Mouse (Mus musculus) MEL (cell line): ENCODE measurements around the gene N4bp2l2. TPM values are rescaled to one million over a fixed set of nuclear protein-coding genes. Genes with fewer than 3 reads are reported as not detected.

Experiments
- DNase-seq: peaks from one replicate; pipeline ENCODE4 v3.0.0; 2011; ENCODE audit warnings: low read depth, low spot score
- H3K27ac ChIP-seq: 2 replicates; pipeline ENCODE4 v1.5.1; 2012; ENCODE audit warnings: low read depth, mild to moderate bottlenecking, control low read depth, low read length, moderate library complexity; ENCODE audit not compliant: control insufficient read depth
- H3K27me3 ChIP-seq, 2 experiments: fragments of 150-350 bp in 1 of 2; sonication (generic) in 1 of 2; 2 replicates each; pipeline ENCODE4 v1.6.1; 2012; ENCODE audit warnings: low read length in 2 of 2, mild to moderate bottlenecking in 2 of 2, improper control_type of control experiment in 1 of 2, moderate library complexity in 1 of 2; ENCODE audit not compliant: insufficient read depth in 2 of 2, control insufficient read depth in 1 of 2
- H3K36me3 ChIP-seq, 2 experiments: 2 replicates each; pipeline ENCODE4 v1.6.1; 2012 to 2014; ENCODE audit warnings: low read length in 2 of 2, improper control_type of control experiment in 1 of 2, inconsistent platforms in 1 of 2, mild to moderate bottlenecking in 1 of 2; ENCODE audit not compliant: insufficient read depth in 2 of 2, control insufficient read depth in 1 of 2
- H3K4me1 ChIP-seq, 2 experiments: fragments of 150-350 bp in 1 of 2; sonication (generic) in 1 of 2; 2 replicates each; pipeline ENCODE4 v1.6.1; 2012; ENCODE audit warnings: low read length in 2 of 2, improper control_type of control experiment in 1 of 2, mild to moderate bottlenecking in 1 of 2; ENCODE audit not compliant: insufficient read depth in 2 of 2, control insufficient read depth in 1 of 2
- H3K4me3 ChIP-seq, 2 experiments: fragments of 150-350 bp in 1 of 2; sonication (generic) in 1 of 2; 2 replicates each; pipeline ENCODE4 v1.5.1; 2012; ENCODE audit warnings: low read depth in 2 of 2, low read length in 2 of 2, mild to moderate bottlenecking in 2 of 2, moderate library complexity in 2 of 2, control low read depth in 1 of 2, improper control_type of control experiment in 1 of 2; ENCODE audit not compliant: control insufficient read depth in 1 of 2, insufficient read depth in 1 of 2
- H3K79me2 ChIP-seq: 2 replicates; pipeline ENCODE4 v1.6.1; 2012; ENCODE audit warnings: mild to moderate bottlenecking, low read length, moderate library complexity; ENCODE audit not compliant: control insufficient read depth, poor library complexity, insufficient read depth
- H3K9ac ChIP-seq: 2 replicates; pipeline ENCODE4 v1.6.1; 2012; ENCODE audit warnings: low read depth, mild to moderate bottlenecking, control low read depth, low read length, moderate library complexity; ENCODE audit not compliant: control insufficient read depth, poor library complexity, severe bottlenecking
- H3K9me3 ChIP-seq: fragments of 150-350 bp; sonication (generic); replicated peaks from 2 replicates; pipeline ENCODE4 v1.6.1; 2012; ENCODE audit warnings: mild to moderate bottlenecking, low read length, improper control_type of control experiment, moderate library complexity; ENCODE audit not compliant: insufficient read depth
- CTCF ChIP-seq, 3 experiments: IDR thresholded peaks in 2 of 3; conservative IDR thresholded peaks in 1 of 3; 2 replicates each; pipeline ENCODE4 v1.5.1; 2011 to 2012; ENCODE audit warnings: low read length in 3 of 3, low read depth in 2 of 3, mild to moderate bottlenecking in 2 of 3, improper control_type of control experiment in 1 of 3, inconsistent platforms in 1 of 3, mixed read lengths in 1 of 3, moderate library complexity in 1 of 3; ENCODE audit not compliant: control insufficient read depth in 1 of 3, insufficient read depth in 1 of 3, poor library complexity in 1 of 3, severe bottlenecking in 1 of 3
- E2F4 ChIP-seq: IDR thresholded peaks from 2 replicates; pipeline ENCODE4 v1.6.1; 2011; ENCODE audit warnings: low read depth, low read length, improper control_type of control experiment, borderline replicate concordance
- ELF1 ChIP-seq: IDR thresholded peaks from 2 replicates; pipeline ENCODE4 v1.6.1; 2014; ENCODE audit warnings: low read depth, mild to moderate bottlenecking, inconsistent platforms, low read length, improper control_type of control experiment, moderate library complexity
- EP300 ChIP-seq, 2 experiments: IDR thresholded peaks; 2 replicates each; pipeline ENCODE4 v1.6.1; 2011; ENCODE audit warnings: improper control_type of control experiment in 2 of 2, low read length in 2 of 2, low read depth in 1 of 2, mild to moderate bottlenecking in 1 of 2
- GABPA ChIP-seq: IDR thresholded peaks from 2 replicates; pipeline ENCODE4 v1.6.1; 2012; ENCODE audit warnings: low read depth, mild to moderate bottlenecking, inconsistent platforms, low read length, improper control_type of control experiment, moderate library complexity
- GATA1 ChIP-seq: IDR thresholded peaks from 2 replicates; pipeline ENCODE4 v1.6.1; 2011; ENCODE audit warnings: low read depth, low read length, improper control_type of control experiment
- HCFC1 ChIP-seq: IDR thresholded peaks from 2 replicates; pipeline ENCODE4 v1.6.1; 2012; ENCODE audit warnings: low read depth, mild to moderate bottlenecking, inconsistent platforms, low read length, improper control_type of control experiment, moderate library complexity
- JUND ChIP-seq: IDR thresholded peaks from 2 replicates; pipeline ENCODE4 v1.6.1; 2011; ENCODE audit warnings: low read depth, mild to moderate bottlenecking, improper control_type of control experiment, low read length
- MAFK ChIP-seq: IDR thresholded peaks from 2 replicates; pipeline ENCODE4 v1.6.1; 2011; ENCODE audit warnings: low read depth, mild to moderate bottlenecking, low read length, improper control_type of control experiment, borderline replicate concordance
- MAX ChIP-seq: IDR thresholded peaks from 2 replicates; pipeline ENCODE4 v1.6.1; 2011; ENCODE audit warnings: low read length, improper control_type of control experiment
- MEF2A ChIP-seq: IDR thresholded peaks from 2 replicates; pipeline ENCODE4 v1.6.1; 2014; ENCODE audit warnings: low read depth, mild to moderate bottlenecking, inconsistent platforms, low read length, improper control_type of control experiment; ENCODE audit not compliant: poor library complexity, insufficient replicate concordance, severe bottlenecking; ENCODE audit errors: extremely low read depth
- MXI1 ChIP-seq: IDR thresholded peaks from 2 replicates; pipeline ENCODE4 v1.6.1; 2011; ENCODE audit warnings: mild to moderate bottlenecking, low read depth, low read length, improper control_type of control experiment
- MYB ChIP-seq: IDR thresholded peaks from 2 replicates; pipeline ENCODE4 v1.6.1; 2011; ENCODE audit warnings: mild to moderate bottlenecking, low read depth, low read length, improper control_type of control experiment
- NRF1 ChIP-seq: IDR thresholded peaks from 2 replicates; pipeline ENCODE4 v1.6.1; 2014; ENCODE audit warnings: low read depth, mild to moderate bottlenecking, inconsistent platforms, low read length, improper control_type of control experiment, moderate library complexity; ENCODE audit not compliant: poor library complexity, insufficient read depth, severe bottlenecking
- POLR2AphosphoS2 ChIP-seq: IDR thresholded peaks from 2 replicates; pipeline ENCODE4 v1.6.1; 2011; ENCODE audit warnings: low read length, improper control_type of control experiment
- POLR2AphosphoS5 ChIP-seq: IDR thresholded peaks from 2 replicates; pipeline ENCODE4 v1.6.1; 2012; ENCODE audit warnings: low read depth, borderline replicate concordance, mild to moderate bottlenecking, inconsistent platforms, low read length, moderate library complexity, mixed read lengths
- RAD21 ChIP-seq: IDR thresholded peaks from 2 replicates; pipeline ENCODE4 v1.6.1; 2011; ENCODE audit warnings: mild to moderate bottlenecking, low read depth, low read length, improper control_type of control experiment
- RCOR1 ChIP-seq: IDR thresholded peaks from 2 replicates; pipeline ENCODE4 v1.6.1; 2012; ENCODE audit warnings: low read depth, mild to moderate bottlenecking, inconsistent platforms, low read length, improper control_type of control experiment
- SMC3 ChIP-seq: IDR thresholded peaks from 2 replicates; pipeline ENCODE4 v1.6.1; 2011; ENCODE audit warnings: low read depth, low read length, improper control_type of control experiment
- TCF12 ChIP-seq: IDR thresholded peaks from 2 replicates; pipeline ENCODE4 v1.6.1; 2014; ENCODE audit warnings: low read depth, mild to moderate bottlenecking, inconsistent platforms, low read length, improper control_type of control experiment, moderate library complexity
- UBTF ChIP-seq: IDR thresholded peaks from 2 replicates; pipeline ENCODE4 v1.6.1; 2012; ENCODE audit warnings: low read depth, mild to moderate bottlenecking, inconsistent platforms, low read length, improper control_type of control experiment, moderate library complexity, borderline replicate concordance; ENCODE audit not compliant: insufficient read depth
- USF2 ChIP-seq, 2 experiments: IDR thresholded peaks; 2 replicates each; pipeline ENCODE4 v1.6.1; 2011 to 2012; ENCODE audit warnings: improper control_type of control experiment in 2 of 2, low read length in 2 of 2, borderline replicate concordance in 1 of 2, inconsistent platforms in 1 of 2, low read depth in 1 of 2, mild to moderate bottlenecking in 1 of 2; ENCODE audit not compliant: insufficient read depth in 1 of 2
- ZC3H11A ChIP-seq: IDR thresholded peaks from 2 replicates; pipeline ENCODE4 v1.6.1; 2012; ENCODE audit warnings: low read depth, mild to moderate bottlenecking, inconsistent platforms, low read length, improper control_type of control experiment
- ZKSCAN1 ChIP-seq: IDR thresholded peaks from 2 replicates; pipeline ENCODE4 v1.6.1; 2012; ENCODE audit warnings: low read depth, mild to moderate bottlenecking, inconsistent platforms, low read length, improper control_type of control experiment, moderate library complexity
- polyA plus RNA-seq, 2 experiments: library from polyadenylated mRNA; stranded (reverse) in 1 of 2; unstranded in 1 of 2; fragments of >175 nt in 1 of 2; fragments of >200 nt in 1 of 2; gene quantifications; 2 replicates each; pipeline versions ENCODE4 v1.2.1 to v1.2.4; 2012; ENCODE audit warnings: low replicate concordance in 2 of 2, low read depth in 1 of 2; ENCODE audit not compliant: insufficient read length in 2 of 2, insufficient read depth in 1 of 2, missing spikeins in 1 of 2
- total RNA-seq: library from RNA; depleted of rRNA; stranded (reverse); fragments of 300-350 nt; gene quantifications from 2 replicates; pipeline ENCODE4 v1.2.3, GENCODE M21; 2012

The N4bp2l2 gene
- total and polyA plus RNA-seq, 3 experiments = 67.5 to 74.9 TPM; not detected in 1

- no peak for DNase-seq
- TF ChIP-seq SMC3 = no peak
- TF ChIP-seq POLR2AphosphoS2 = peak; percentile 28; the same call in 1 of the 2 replicates
- no peaks in the 10 kb centered on the region for H3K27me3 ChIP-seq
- peaks cover 6 to 16% of the 10 kb centered on the region in 2 experiments; a peak in 3 of 4 replicates for H3K4me1 ChIP-seq
- H3K9me3 ChIP-seq = no peaks in the 10 kb centered on the region
- no peaks in the 10 kb centered on the region for H3K79me2 ChIP-seq
- no peak overlapping the region for H3K27ac ChIP-seq
- H3K9ac ChIP-seq = no peak overlapping the region
- no peak overlapping the region for H3K4me3 ChIP-seq
- peaks cover 0 to 23% of the 10 kb centered on the region in 2 experiments; a peak in 2 of 4 replicates for H3K36me3 ChIP-seq
Measured at GRCm38 (mm10) chr5:150618599-150619355, 47.2 kb downstream of the N4bp2l2 start.

DNA sequence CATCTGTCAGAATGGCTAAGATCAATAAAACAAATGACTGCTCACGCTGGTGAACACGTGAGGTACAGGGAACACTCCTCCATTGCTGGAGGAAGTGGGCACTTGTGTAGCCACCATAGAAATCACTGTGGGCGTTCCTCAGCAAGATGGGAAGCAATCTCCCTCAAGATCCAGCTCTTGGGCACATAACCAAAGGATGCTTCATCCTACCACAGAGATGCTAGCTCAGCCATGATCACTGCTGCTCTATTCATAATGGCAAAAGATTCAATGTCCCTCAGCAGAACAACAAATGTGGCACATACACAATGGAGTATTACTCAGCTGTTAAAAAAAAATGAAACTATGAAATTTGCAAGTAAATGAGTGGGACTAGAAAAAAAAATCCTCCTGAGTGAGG, 49.3 kb downstream of the N4bp2l2 start:
- no peak for DNase-seq
- no peak for TF ChIP-seq EP300 (IDR thresholded peaks at IDR 0.05; ENCODE audit: low read depth in 1 of 2, low read length in 2 of 2)
- TF ChIP-seq NRF1 = no peak
- no peak for TF ChIP-seq ZKSCAN1
- no peak for TF ChIP-seq TCF12
- no peak for TF ChIP-seq MAFK
- TF ChIP-seq USF2 (IDR thresholded peaks at IDR 0.05; ENCODE audit: borderline replicate concordance in 1 of 2, insufficient read depth in 1 of 2, low read depth in 1 of 2, low read length in 2 of 2) = no peak
- no peak for TF ChIP-seq UBTF
- TF ChIP-seq E2F4 = no peak
- TF ChIP-seq, all 39 proteins: peak for 0
- Histone ChIP-seq H3K9me3 (no peaks in the 10 kb centered on the region), H3K79me2 (no peaks in the 10 kb centered on the region), H3K9ac (no peak overlapping the region), H3K4me1 (peaks cover 3% of the 10 kb centered on the region in 2 experiments; a peak in 1 of 4 replicates), H3K4me3 (no peak overlapping the region), H3K27me3 (no peaks in the 10 kb centered on the region), H3K36me3 (peaks cover 0 to 7% of the 10 kb centered on the region in 2 experiments; a peak in 3 of 4 replicates), H3K27ac (no peak overlapping the region)

DNA sequence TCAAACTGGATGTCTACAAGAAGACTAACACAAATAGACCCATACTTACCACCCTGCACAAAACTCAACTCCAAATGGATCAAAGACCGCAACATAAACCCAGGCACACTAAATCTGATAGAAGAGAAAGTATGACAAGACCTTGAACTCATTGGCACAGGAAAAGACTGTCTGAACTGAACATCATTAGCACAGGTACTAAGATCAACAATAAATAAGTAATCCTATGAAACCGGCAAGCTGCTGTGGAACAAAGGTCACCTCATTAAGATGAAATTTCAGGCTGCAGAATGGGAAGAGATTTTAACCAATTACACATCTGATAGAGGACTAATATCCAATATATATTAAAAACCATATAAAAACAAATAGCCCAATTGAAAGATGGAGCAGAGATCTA, 49.8 kb downstream of the N4bp2l2 start:
- no peak overlapping the region for H3K27ac ChIP-seq
- no peak for DNase-seq
- TF ChIP-seq CTCF (IDR thresholded peaks at IDR 0.05 in 2 of 3, conservative IDR thresholded peaks at IDR 0.05 in 1 of 3; ENCODE audit: control insufficient read depth in 1 of 3, insufficient read depth in 1 of 3, low read depth in 2 of 3, low read length in 3 of 3, poor library complexity in 1 of 3, severe bottlenecking in 1 of 3) = no peak
- TF ChIP-seq EP300 (IDR thresholded peaks at IDR 0.05; ENCODE audit: low read depth in 1 of 2, low read length in 2 of 2) = no peak
- TF ChIP-seq ELF1 = no peak
- TF ChIP-seq MYB = no peak
- no peak for TF ChIP-seq MEF2A
- no peak for TF ChIP-seq POLR2AphosphoS5
- TF ChIP-seq RCOR1 = no peak
- no peak for TF ChIP-seq MAX
- TF ChIP-seq ZC3H11A = no peak
- no peak for TF ChIP-seq ZKSCAN1
- no peak for TF ChIP-seq RAD21
- TF ChIP-seq HCFC1 = no peak
- no peak for TF ChIP-seq MXI1
- TF ChIP-seq GATA1 = no peak
- no peak for TF ChIP-seq JUND
- no peak for TF ChIP-seq GABPA

More for the DNA sequence above, 49.8 kb downstream of the N4bp2l2 start:
- no peaks in the 10 kb centered on the region for H3K27me3 ChIP-seq
- H3K4me1 ChIP-seq = 0 out of 4 replicates have a peak, but pooled peaks cover 0 to 1% of the 10 kb centered on the region in 2 experiments
- H3K36me3 ChIP-seq = peaks cover 0 to 2% of the 10 kb centered on the region in 2 experiments; a peak in 2 of 4 replicates
- H3K9ac ChIP-seq = no peak overlapping the region
- no peaks in the 10 kb centered on the region for H3K79me2 ChIP-seq
- H3K9me3 ChIP-seq = no peaks in the 10 kb centered on the region
- H3K4me3 ChIP-seq = no peak overlapping the region
